Mouse (Mus musculus): ENCODE data around the gene Spsb1. TPM values are rescaled to one million over a fixed set of nuclear protein-coding genes. Genes with fewer than 3 reads are reported as not detected.

Spsb1 gene
- polyA plus RNA-seq, 1 experiment from 2014 or later, result 15.1 TPM

Other genes with a start within 250 kb of the Spsb1 start
- 22.1 and 26.0 TPM in 2 replicates for gene Tmem201, start 217.0 kb downstream of the Spsb1 start, polyA plus RNA-seq (2015; fragmentation: Nextera tagmentation; extraction: Ambion mirVana)
- 5.8 TPM in 2 replicates for gene Slc25a33, start 180.8 kb downstream of the Spsb1 start, polyA plus RNA-seq (2015; fragmentation: Nextera tagmentation; extraction: Ambion mirVana)
- gene H6pd, start 54.0 kb upstream of the Spsb1 start, polyA plus RNA-seq (2015; fragmentation: Nextera tagmentation; extraction: Ambion mirVana), result 38.3 and 39.6 TPM in 2 replicates
- 2.3 TPM in 2 replicates for gene Gpr157, start 132.3 kb upstream of the Spsb1 start, polyA plus RNA-seq (2015; fragmentation: Nextera tagmentation; extraction: Ambion mirVana)
- gene Slc2a5, start 164.2 kb upstream of the Spsb1 start, polyA plus RNA-seq (2015; fragmentation: Nextera tagmentation; extraction: Ambion mirVana), result 0.26 and 0.50 TPM in 2 replicates
- not detected in 2 replicates for gene Slc2a7, start 193.9 kb upstream of the Spsb1 start, polyA plus RNA-seq (2015; fragmentation: Nextera tagmentation; extraction: Ambion mirVana)
- not detected in 2 replicates for gene Car6, start 246.3 kb upstream of the Spsb1 start, polyA plus RNA-seq (2015; fragmentation: Nextera tagmentation; extraction: Ambion mirVana)

All from lung, embryonic 16.5 days (tissue).